Mouse (Mus musculus) lung, postnatal 0 days (tissue): ENCODE results near the gene Sfi1. TPM values are rescaled to one million over a fixed set of nuclear protein-coding genes. Genes with fewer than 3 reads are reported as not detected.
A peak's percentile ranks its signal among the peaks of the same experiment; 100 is the strongest.
"Not testable (repeated sequence)": the region's sequence is repeated elsewhere in the genome, so short reads cannot be mapped to it uniquely, and the experiment has no call there.

Experiments
- ATAC-seq: fragments of 200-750 bp; cut with Nextera tagmentation; 2 replicates; pipeline ENCODE4 v1.8.0; 2017; ENCODE audit warnings: moderate library complexity
- DNase-seq: peaks from one replicate; pipeline ENCODE4 v3.0.0-alpha.2; 2016; ENCODE audit warnings: low spot score
- H3K27ac ChIP-seq: fragments of 300-500 bp; sonication (generic); 2 replicates; pipeline ENCODE4 v1.5.1; 2014; ENCODE audit warnings: antibody characterized with exemption, mild to moderate bottlenecking, low read length, mixed read lengths
- H3K27me3 ChIP-seq: fragments of 300-500 bp; sonication (generic); replicated peaks from 2 replicates; pipeline ENCODE4 v1.6.1; 2014; ENCODE audit warnings: low read length, mixed read lengths; ENCODE audit not compliant: insufficient read depth
- H3K36me3 ChIP-seq: fragments of 300-500 bp; sonication (generic); 2 replicates; pipeline ENCODE4 v1.6.1; 2014; ENCODE audit warnings: low read length, mixed read lengths; ENCODE audit not compliant: insufficient read depth
- H3K4me1 ChIP-seq: fragments of 300-500 bp; sonication (generic); 2 replicates; pipeline ENCODE4 v1.6.1; 2014; ENCODE audit warnings: antibody characterized with exemption, low read depth, low read length, mixed read lengths; ENCODE audit not compliant: insufficient read depth
- H3K4me2 ChIP-seq: fragments of 300-500 bp; sonication (generic); replicated peaks from 2 replicates; pipeline ENCODE4 v1.6.1; 2014; ENCODE audit warnings: low read depth, mild to moderate bottlenecking, low read length, moderate library complexity, mixed read lengths
- H3K4me3 ChIP-seq: fragments of 300-500 bp; sonication (generic); 2 replicates; pipeline ENCODE4 v1.5.1; 2014; ENCODE audit warnings: low read depth, low read length
- H3K9ac ChIP-seq: fragments of 300-500 bp; sonication (generic); replicated peaks from 2 replicates; pipeline ENCODE4 v1.6.1; 2014; ENCODE audit warnings: low read depth, mild to moderate bottlenecking
- H3K9me3 ChIP-seq: fragments of 300-500 bp; sonication (generic); 2 replicates; pipeline ENCODE4 v1.6.1; 2016; ENCODE audit warnings: low read length, mixed read lengths
- EP300 ChIP-seq: IDR thresholded peaks from 2 replicates; pipeline ENCODE4 v1.6.1; 2016; ENCODE audit warnings: antibody characterized with exemption, mild to moderate bottlenecking, control low read depth
- WGBS: fragments of 180-500 bp; shearing (Covaris S2); extraction: QIAGEN DNeasy Blood & Tissue Kit; methylation state at CpG from one replicate; pipeline ENCODE4 v1.1.7; 2014; 5-methylcytosine and 5-hydroxymethylcytosine counted together
- polyA plus RNA-seq: library from polyadenylated mRNA; unstranded; fragments of >200 nt; fragmentation: Nextera tagmentation; extraction: Ambion mirVana; gene quantifications from 2 replicates; pipeline ENCODE4 v1.2.1, GENCODE M21; 2015

The Sfi1 gene
- polyA plus RNA-seq, 1 experiment from 2014 or later = 7.9 TPM

DNA sequence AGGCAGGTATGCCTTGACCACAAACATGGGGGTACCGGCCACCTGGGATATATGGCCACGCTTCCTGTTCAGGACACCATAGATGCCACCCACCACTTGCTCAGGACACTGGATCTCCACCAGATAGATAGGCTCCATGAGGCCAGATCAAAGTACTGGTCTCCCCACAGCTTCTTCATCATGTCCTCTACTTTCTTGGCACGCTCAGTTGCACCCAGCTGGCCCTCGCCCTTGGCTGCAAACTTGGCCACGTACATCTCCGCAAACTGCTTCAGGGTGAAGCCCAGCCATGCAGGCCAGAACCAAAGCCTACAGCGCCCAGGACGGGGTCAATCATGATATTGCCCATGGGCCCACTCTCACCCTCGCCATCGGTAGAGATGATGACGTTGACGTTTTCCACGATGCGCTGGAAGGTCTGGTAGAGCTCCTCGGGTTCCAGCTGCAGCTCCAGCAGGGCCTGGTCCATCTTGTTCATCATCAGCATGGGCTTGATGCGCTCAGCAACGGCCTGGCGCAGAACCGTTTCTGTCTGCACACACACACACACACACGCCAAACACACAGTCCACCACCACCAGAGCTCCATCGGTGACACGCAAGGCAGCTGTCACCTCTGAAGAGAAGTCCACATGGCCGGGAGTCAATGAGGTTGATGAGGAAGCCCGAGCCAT is 43.1 kb downstream of the Sfi1 start:
- H3K4me2 ChIP-seq, H3K9me3 ChIP-seq, H3K4me1 ChIP-seq, H3K9ac ChIP-seq, H3K36me3 ChIP-seq, H3K4me3 ChIP-seq, ATAC-seq, H3K27me3 ChIP-seq, DNase-seq, H3K27ac ChIP-seq: not testable (repeated sequence)
- WGBS = 97% methylated on average over 23 of the region's 24 CpGs

DNA sequence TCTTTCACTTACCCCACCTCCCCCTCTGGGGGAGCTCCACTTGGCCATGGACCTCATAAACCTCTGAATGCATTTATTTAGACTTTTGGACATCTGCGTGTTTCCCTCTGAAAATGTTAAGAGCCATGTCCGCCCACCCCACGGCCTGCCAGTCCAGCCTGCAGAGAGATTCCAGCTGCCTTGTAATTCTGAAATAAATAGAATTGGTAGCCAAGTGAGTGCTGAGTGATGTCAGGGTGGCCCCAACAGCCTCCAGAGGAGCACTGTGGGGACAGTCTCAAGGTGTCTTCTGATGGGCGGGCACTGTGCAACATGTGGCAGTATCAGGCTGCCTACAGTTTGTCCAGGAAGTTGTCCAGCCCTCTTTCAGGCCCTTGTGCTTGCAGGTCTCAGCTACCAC is 43.8 kb downstream of the Sfi1 start:
- not testable (repeated sequence) for H3K9ac ChIP-seq, H3K4me2 ChIP-seq, H3K4me3 ChIP-seq, H3K36me3 ChIP-seq, H3K27ac ChIP-seq, H3K27me3 ChIP-seq, DNase-seq, H3K9me3 ChIP-seq, H3K4me1 ChIP-seq
- ATAC-seq = peak; percentile 5; the same call in 1 of the 2 replicates
- 85% methylated on average over 4 of the region's 4 CpGs for WGBS

DNA sequence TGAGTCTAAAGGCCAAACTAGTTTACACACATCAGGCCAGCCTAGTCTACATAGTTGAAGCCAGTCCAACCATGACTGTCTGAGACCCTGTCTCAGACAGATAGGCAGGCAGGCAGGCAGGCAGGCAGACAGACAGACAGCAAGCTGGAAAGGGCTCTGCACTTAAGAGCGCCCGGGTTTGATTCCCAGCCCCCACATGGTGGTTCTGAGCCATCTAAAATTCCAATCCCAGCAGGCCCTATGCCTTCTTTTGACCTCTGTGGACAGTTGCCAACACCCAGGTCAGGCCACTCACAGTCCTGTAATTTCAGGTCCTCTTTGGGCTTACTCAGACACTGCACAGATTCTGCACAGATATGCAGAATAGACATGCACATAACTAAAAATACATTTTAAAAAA is 46.5 kb downstream of the Sfi1 start:
- not testable (repeated sequence) for H3K4me1 ChIP-seq, H3K9ac ChIP-seq, H3K9me3 ChIP-seq, H3K4me2 ChIP-seq, ATAC-seq, H3K4me3 ChIP-seq, H3K36me3 ChIP-seq, H3K27me3 ChIP-seq, DNase-seq, H3K27ac ChIP-seq
- 90% methylated on average over 2 of the region's 2 CpGs for WGBS

- not testable (repeated sequence) for H3K4me1 ChIP-seq, ATAC-seq, H3K27me3 ChIP-seq, H3K4me3 ChIP-seq, H3K36me3 ChIP-seq, H3K27ac ChIP-seq, H3K4me2 ChIP-seq, H3K9me3 ChIP-seq, H3K9ac ChIP-seq
- WGBS = 71% methylated on average over 7 of the region's 9 CpGs
- DNase-seq = peak; percentile 17
Observed at GRCm38 (mm10) chr11:3145359-3146165, 47.7 kb downstream of the Sfi1 start.

- not testable (repeated sequence) for H3K27ac ChIP-seq, H3K9me3 ChIP-seq, H3K36me3 ChIP-seq, H3K4me3 ChIP-seq, ATAC-seq, H3K27me3 ChIP-seq, H3K4me2 ChIP-seq, H3K4me1 ChIP-seq, H3K9ac ChIP-seq
- peak; percentile 13 for DNase-seq
- 57% methylated on average over 3 of the region's 3 CpGs for WGBS
Observed at GRCm38 (mm10) chr11:3143984-3144383, 49.3 kb downstream of the Sfi1 start.

DNA sequence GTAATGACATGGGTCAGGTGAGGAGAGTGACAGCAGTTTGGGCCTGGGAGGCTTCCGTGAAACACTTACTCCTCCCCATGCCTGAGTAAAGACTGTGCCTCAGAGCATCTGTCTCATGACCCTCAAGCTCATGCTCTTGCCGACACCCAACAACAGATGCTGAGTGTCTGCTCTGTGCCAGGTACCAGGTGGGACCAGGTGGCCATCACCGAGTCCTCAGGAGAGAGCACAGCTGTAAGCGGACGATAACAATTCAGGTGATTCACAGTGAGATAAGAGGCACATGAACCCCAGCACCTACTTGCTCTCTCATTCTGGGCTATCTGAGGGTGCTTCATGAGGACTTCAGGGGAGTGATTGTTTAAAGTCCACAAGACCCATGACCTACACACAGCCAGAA is 50.9 kb downstream of the Sfi1 start:
- TF ChIP-seq EP300 = peak; percentile 34; the same call in 1 of the 2 replicates
- H3K27ac ChIP-seq, DNase-seq, H3K9me3 ChIP-seq, H3K36me3 ChIP-seq, H3K4me1 ChIP-seq, H3K4me3 ChIP-seq, H3K9ac ChIP-seq, H3K27me3 ChIP-seq, H3K4me2 ChIP-seq: not testable (repeated sequence)
- ATAC-seq = peak; percentile 69
- 83% methylated on average over 4 of the region's 5 CpGs for WGBS

GRCm38 (mm10) chr11:3140967-3141535 is 52.2 kb downstream of the Sfi1 start:
- not testable (repeated sequence) for H3K27me3 ChIP-seq, H3K9me3 ChIP-seq, H3K4me2 ChIP-seq, H3K36me3 ChIP-seq, H3K9ac ChIP-seq, H3K4me3 ChIP-seq, H3K27ac ChIP-seq, H3K4me1 ChIP-seq, ATAC-seq, DNase-seq

- ATAC-seq, H3K4me1 ChIP-seq, H3K9me3 ChIP-seq, H3K36me3 ChIP-seq, H3K9ac ChIP-seq, H3K4me2 ChIP-seq, H3K27ac ChIP-seq, DNase-seq, H3K27me3 ChIP-seq, H3K4me3 ChIP-seq: not testable (repeated sequence)
- WGBS = 86% methylated on average over 2 of the region's 2 CpGs
Observed at GRCm38 (mm10) chr11:3138323-3138722, 54.9 kb downstream of the Sfi1 start.

DNA sequence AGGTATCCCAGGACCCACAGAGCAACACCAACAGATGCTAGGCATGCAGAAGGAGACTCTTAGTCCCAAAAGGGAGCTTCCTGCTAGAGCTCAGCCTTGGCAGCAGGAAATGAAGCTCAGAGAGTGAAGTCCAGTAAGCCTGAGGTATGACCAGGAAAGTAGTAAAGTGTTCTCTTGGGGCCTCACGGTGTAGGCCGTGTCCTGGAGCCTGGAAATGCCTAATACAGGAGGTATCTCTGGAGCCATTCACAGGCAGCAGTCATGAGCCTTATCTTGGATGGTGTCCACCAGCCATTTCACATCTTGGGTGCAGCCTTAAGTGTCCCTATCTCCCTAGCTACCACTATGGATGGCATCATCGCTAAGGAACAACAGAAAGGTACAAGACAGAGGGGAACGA is 56.0 kb downstream of the Sfi1 start:
- not testable (repeated sequence) for H3K4me1 ChIP-seq, H3K27ac ChIP-seq, H3K9ac ChIP-seq, H3K4me3 ChIP-seq, H3K4me2 ChIP-seq, H3K36me3 ChIP-seq, H3K9me3 ChIP-seq, H3K27me3 ChIP-seq
- ATAC-seq = peak; percentile 11
- WGBS = 92% methylated on average over 4 of the region's 4 CpGs
- DNase-seq = peak; percentile 27
